Mouse (Mus musculus) midbrain, embryonic 10.5 days (tissue): Measurements from ENCODE around the gene Gm8332. TPM values are rescaled to one million over a fixed set of nuclear protein-coding genes. Genes with fewer than 3 reads are reported as not detected.
"Not testable (repeated sequence)": the region's sequence is repeated elsewhere in the genome, so short reads cannot be mapped to it uniquely, and the experiment has no call there.

Experiments used
- DNase-seq: peaks from one replicate; pipeline ENCODE4 v3.0.0-alpha.2; 2017; ENCODE audit warnings: low spot score
- H3K27ac ChIP-seq: fragments of 300-500 bp; sonication (generic); replicated peaks from 2 replicates; pipeline ENCODE4 v1.5.1; 2016; ENCODE audit warnings: mild to moderate bottlenecking
- H3K27me3 ChIP-seq: fragments of 300-500 bp; sonication (generic); 2 replicates; pipeline ENCODE4 v1.6.1; 2016; ENCODE audit warnings: low read depth, mild to moderate bottlenecking; ENCODE audit not compliant: poor library complexity, severe bottlenecking
- H3K36me3 ChIP-seq: fragments of 300-500 bp; sonication (generic); 2 replicates; pipeline ENCODE4 v1.6.1; 2016; ENCODE audit warnings: mild to moderate bottlenecking, moderate library complexity
- H3K4me1 ChIP-seq: fragments of 300-500 bp; sonication (generic); 2 replicates; pipeline ENCODE4 v1.6.1; 2016
- H3K4me3 ChIP-seq: fragments of 300-500 bp; sonication (generic); 2 replicates; pipeline ENCODE4 v1.5.1; 2016; ENCODE audit warnings: mild to moderate bottlenecking, moderate library complexity
- H3K9me3 ChIP-seq: fragments of 300-500 bp; sonication (generic); replicated peaks from 2 replicates; pipeline ENCODE4 v1.6.1; 2016; ENCODE audit warnings: mild to moderate bottlenecking
- WGBS: fragments of 180-500 bp; shearing (Covaris S2); methylation state at CpG from one replicate; pipeline ENCODE4 v1.1.7; 2016; 5-methylcytosine and 5-hydroxymethylcytosine counted together
- polyA plus RNA-seq: library from polyadenylated mRNA; unstranded; fragments of >200 nt; fragmentation: Nextera tagmentation; extraction: Ambion mirVana; gene quantifications from 2 replicates; pipeline ENCODE4 v1.2.1, GENCODE M21; 2016

Gene Gm8332
- not detected in 2 replicates for polyA plus RNA-seq

- WGBS, result 77% methylated on average over 2 of the region's 2 CpGs
- H3K27ac ChIP-seq, result not testable (repeated sequence)
These were observed at the start of gene Gm8332 for GRCm38 (mm10) chr12:88250000-88250399. Gene Gm8332 (minus strand): TSS chr12:88250100.

GRCm38 (mm10) chr12:88297171-88297570 lies 47.3 kb upstream of the Gm8332 start:
- 76% methylated on average over 2 of the region's 2 CpGs for WGBS
- DNase-seq, H3K9me3 ChIP-seq, H3K4me3 ChIP-seq, H3K4me1 ChIP-seq, H3K27me3 ChIP-seq, H3K36me3 ChIP-seq, H3K27ac ChIP-seq: not testable (repeated sequence)

More at GRCm38 (mm10) chr12:88250000-88250399, at the start of gene Gm8332:
- H3K4me3 ChIP-seq, H3K36me3 ChIP-seq, H3K27me3 ChIP-seq, H3K9me3 ChIP-seq, H3K4me1 ChIP-seq, DNase-seq: not testable (repeated sequence)

GRCm38 (mm10) chr12:88293082-88293481 lies 43.2 kb upstream of the Gm8332 start:
- not testable (repeated sequence) for H3K4me1 ChIP-seq, H3K27ac ChIP-seq, H3K9me3 ChIP-seq, H3K36me3 ChIP-seq, H3K4me3 ChIP-seq, H3K27me3 ChIP-seq, DNase-seq
- WGBS, result 89% methylated on average over 4 of the region's 4 CpGs

- H3K4me1 ChIP-seq, H3K4me3 ChIP-seq, DNase-seq, H3K27me3 ChIP-seq, H3K36me3 ChIP-seq, H3K9me3 ChIP-seq, H3K27ac ChIP-seq: not testable (repeated sequence)
- WGBS, result 90% methylated on average over 5 of the region's 5 CpGs
These were observed 35.3 kb upstream of the Gm8332 start for GRCm38 (mm10) chr12:88285224-88285623.

GRCm38 (mm10) chr12:88274400-88274799 lies 24.5 kb upstream of the Gm8332 start, which contains the start of gene Gm5662:
Gene Gm5662 (minus strand): TSS chr12:88274500.
- WGBS, result 88% methylated on average over 5 of the region's 5 CpGs
- H3K27me3 ChIP-seq, H3K36me3 ChIP-seq, H3K27ac ChIP-seq, DNase-seq, H3K4me3 ChIP-seq, H3K9me3 ChIP-seq, H3K4me1 ChIP-seq: not testable (repeated sequence)

- Histone ChIP-seq H3K36me3 (no peaks in the 10 kb centered on the region), H3K9me3 (0 out of 2 replicates have a peak, but pooled peaks cover 3% of the 10 kb centered on the region), H3K27ac (no peak overlapping the region), H3K27me3 (no peaks in the 10 kb centered on the region), H3K4me1 (no peaks in the 10 kb centered on the region), H3K4me3 (no peak overlapping the region)
- WGBS, result 67% methylated on average over 1 of the region's 1 CpGs
- DNase-seq, result no peak
These were observed 7.3 kb upstream of the Gm8332 start for GRCm38 (mm10) chr12:88257241-88257640.

GRCm38 (mm10) chr12:88255917-88256316 lies 6.0 kb upstream of the Gm8332 start:
- not testable (repeated sequence) for H3K36me3 ChIP-seq, H3K4me3 ChIP-seq, H3K9me3 ChIP-seq, H3K27me3 ChIP-seq, DNase-seq, H3K4me1 ChIP-seq, H3K27ac ChIP-seq
- WGBS, result 64% methylated on average over 2 of the region's 2 CpGs

- not testable (repeated sequence) for H3K4me3 ChIP-seq, DNase-seq, H3K36me3 ChIP-seq, H3K27ac ChIP-seq, H3K9me3 ChIP-seq, H3K4me1 ChIP-seq, H3K27me3 ChIP-seq
These were observed 4.1 kb downstream of the Gm8332 start for GRCm38 (mm10) chr12:88245786-88246185.

- not testable (repeated sequence) for H3K36me3 ChIP-seq, H3K9me3 ChIP-seq, DNase-seq, H3K27me3 ChIP-seq, H3K4me1 ChIP-seq, H3K4me3 ChIP-seq, H3K27ac ChIP-seq
- 70% methylated on average over 1 of the region's 1 CpGs for WGBS
These were observed 7.0 kb downstream of the Gm8332 start for GRCm38 (mm10) chr12:88242940-88243339.

- no peak overlapping the region for H3K4me3 ChIP-seq
- H3K27me3 ChIP-seq, result no peaks in the 10 kb centered on the region
- peaks cover 7% of the 10 kb centered on the region; the same call in 1 of the 2 replicates for H3K9me3 ChIP-seq
- no peaks in the 10 kb centered on the region for H3K4me1 ChIP-seq
- no peaks in the 10 kb centered on the region for H3K36me3 ChIP-seq
- no peak overlapping the region for H3K27ac ChIP-seq
- no peak for DNase-seq
- 93% methylated on average over 3 of the region's 3 CpGs for WGBS
These were observed 30.5 kb downstream of the Gm8332 start for GRCm38 (mm10) chr12:88219445-88219844.

- not testable (repeated sequence) for H3K27me3 ChIP-seq, H3K4me3 ChIP-seq, H3K9me3 ChIP-seq, H3K27ac ChIP-seq, DNase-seq, H3K4me1 ChIP-seq, H3K36me3 ChIP-seq
These were observed 31.8 kb downstream of the Gm8332 start for GRCm38 (mm10) chr12:88218059-88218458.

- DNase-seq, result no peak
- H3K27me3 ChIP-seq, result no peaks in the 10 kb centered on the region
- H3K36me3 ChIP-seq, result no peaks in the 10 kb centered on the region
- peaks cover 11% of the 10 kb centered on the region; the same call in 1 of the 2 replicates for H3K9me3 ChIP-seq
- no peak overlapping the region for H3K27ac ChIP-seq
- H3K4me1 ChIP-seq, result no peaks in the 10 kb centered on the region
- WGBS, result 91% methylated on average over 12 of the region's 12 CpGs
- H3K4me3 ChIP-seq, result no peak overlapping the region
These were observed 35.3 kb downstream of the Gm8332 start for GRCm38 (mm10) chr12:88214641-88215040.

- H3K27ac ChIP-seq, H3K4me1 ChIP-seq, DNase-seq, H3K27me3 ChIP-seq, H3K9me3 ChIP-seq, H3K4me3 ChIP-seq, H3K36me3 ChIP-seq: not testable (repeated sequence)
- WGBS, result 89% methylated on average over 9 of the region's 9 CpGs
These were observed 38.4 kb downstream of the Gm8332 start for GRCm38 (mm10) chr12:88211458-88211857.

GRCm38 (mm10) chr12:88202856-88203255 lies 47.0 kb downstream of the Gm8332 start:
- no peak overlapping the region for H3K4me3 ChIP-seq
- no peaks in the 10 kb centered on the region for H3K36me3 ChIP-seq
- no peak overlapping the region for H3K27ac ChIP-seq
- no peaks in the 10 kb centered on the region for H3K27me3 ChIP-seq
- 91% methylated on average over 2 of the region's 2 CpGs for WGBS
- DNase-seq, result no peak
- no peaks in the 10 kb centered on the region for H3K9me3 ChIP-seq
- H3K4me1 ChIP-seq, result no peaks in the 10 kb centered on the region
